Mouse (Mus musculus) forebrain, embryonic 11.5 days (tissue): ENCODE results near the gene Prlr. TPM values are rescaled to one million over a fixed set of nuclear protein-coding genes. Genes with fewer than 3 reads are reported as not detected.

ENCODE experiments used
- ATAC-seq: fragments of 200-750 bp; cut with Nextera tagmentation; replicated peaks from 2 replicates; pipeline ENCODE4 v1.8.0; 2017; ENCODE audit warnings: moderate TSS enrichment; ENCODE audit not compliant: low FRiP score
- DNase-seq: peaks from one replicate; pipeline ENCODE4 v3.0.0-alpha.2; 2017; ENCODE audit warnings: low spot score
- H3K27ac ChIP-seq: fragments of 300-500 bp; sonication (generic); 2 replicates; pipeline ENCODE4 v1.5.1; 2014; ENCODE audit warnings: low read depth, low read length
- H3K27me3 ChIP-seq: fragments of 300-500 bp; sonication (generic); 2 replicates; pipeline ENCODE4 v1.6.1; 2014; ENCODE audit warnings: mild to moderate bottlenecking, low read length, mixed read lengths; ENCODE audit not compliant: control insufficient read depth, insufficient read depth
- H3K36me3 ChIP-seq: fragments of 300-500 bp; sonication (generic); 2 replicates; pipeline ENCODE4 v1.6.1; 2014; ENCODE audit warnings: mild to moderate bottlenecking, low read length, moderate library complexity, mixed read lengths; ENCODE audit not compliant: control insufficient read depth, insufficient read depth
- H3K4me1 ChIP-seq: fragments of 300-500 bp; sonication (generic); replicated peaks from 2 replicates; pipeline ENCODE4 v1.6.1; 2014; ENCODE audit warnings: low read length, mixed read lengths; ENCODE audit not compliant: control insufficient read depth, insufficient read depth
- H3K4me2 ChIP-seq: fragments of 300-500 bp; sonication (generic); 2 replicates; pipeline ENCODE4 v1.6.1; 2014; ENCODE audit warnings: low read depth, mild to moderate bottlenecking, low read length, moderate library complexity, mixed read lengths; ENCODE audit not compliant: severe bottlenecking
- H3K4me3 ChIP-seq: fragments of 300-500 bp; sonication (generic); 2 replicates; pipeline ENCODE4 v1.5.1; 2014; ENCODE audit warnings: low read depth, low read length
- H3K9ac ChIP-seq: fragments of 300-500 bp; sonication (generic); 2 replicates; pipeline ENCODE4 v1.6.1; 2014; ENCODE audit warnings: low read length
- H3K9me3 ChIP-seq: fragments of 300-500 bp; sonication (generic); 2 replicates; pipeline ENCODE4 v1.6.1; 2016; ENCODE audit warnings: low read length, mixed read lengths; ENCODE audit not compliant: control insufficient read depth
- WGBS: fragments of 180-500 bp; shearing (Covaris S2); extraction: QIAGEN DNeasy Blood & Tissue Kit; methylation state at CpG from one replicate; pipeline ENCODE4 v1.1.7; 2014; 5-methylcytosine and 5-hydroxymethylcytosine counted together
- polyA plus RNA-seq: library from polyadenylated mRNA; unstranded; fragments of >200 nt; fragmentation: Nextera tagmentation; extraction: Ambion mirVana; gene quantifications from 2 replicates; pipeline ENCODE4 v1.2.1, GENCODE M21; 2014

Prlr gene
- polyA plus RNA-seq, 1 experiment from 2014 or later: 0.24 TPM

- Histone ChIP-seq H3K27ac (no peak overlapping the region), H3K4me2 (no peak overlapping the region), H3K9ac (no peak overlapping the region), H3K36me3 (no peaks in the 10 kb centered on the region), H3K9me3 (no peaks in the 10 kb centered on the region), H3K27me3 (no peaks in the 10 kb centered on the region), H3K4me1 (no peaks in the 10 kb centered on the region), H3K4me3 (no peak overlapping the region)
- DNase-seq (no peak), ATAC-seq (no peak)
- WGBS: 58% methylated on average over 3 of the region's 3 CpGs
These were observed 90.2 kb downstream of the Prlr start for GRCm38 (mm10) chr15:10267251-10267650.

- Histone ChIP-seq H3K4me1 (no peaks in the 10 kb centered on the region), H3K36me3 (no peaks in the 10 kb centered on the region), H3K4me2 (no peak overlapping the region), H3K4me3 (no peak overlapping the region), H3K27me3 (no peaks in the 10 kb centered on the region), H3K9me3 (no peaks in the 10 kb centered on the region), H3K27ac (no peak overlapping the region), H3K9ac (no peak overlapping the region)
- no peak for ATAC-seq
- DNase-seq: no peak
These were observed 99.3 kb downstream of the Prlr start for GRCm38 (mm10) chr15:10276386-10276785.

- Histone ChIP-seq H3K9ac (no peak overlapping the region), H3K4me2 (no peak overlapping the region), H3K27ac (no peak overlapping the region), H3K4me1 (no peaks in the 10 kb centered on the region), H3K36me3 (no peaks in the 10 kb centered on the region), H3K27me3 (no peaks in the 10 kb centered on the region), H3K4me3 (no peak overlapping the region), H3K9me3 (no peaks in the 10 kb centered on the region)
- no peak for ATAC-seq
- DNase-seq: no peak
- WGBS: 81% methylated on average over 4 of the region's 4 CpGs
These were observed 100.4 kb downstream of the Prlr start for GRCm38 (mm10) chr15:10277461-10277860.

DNA sequence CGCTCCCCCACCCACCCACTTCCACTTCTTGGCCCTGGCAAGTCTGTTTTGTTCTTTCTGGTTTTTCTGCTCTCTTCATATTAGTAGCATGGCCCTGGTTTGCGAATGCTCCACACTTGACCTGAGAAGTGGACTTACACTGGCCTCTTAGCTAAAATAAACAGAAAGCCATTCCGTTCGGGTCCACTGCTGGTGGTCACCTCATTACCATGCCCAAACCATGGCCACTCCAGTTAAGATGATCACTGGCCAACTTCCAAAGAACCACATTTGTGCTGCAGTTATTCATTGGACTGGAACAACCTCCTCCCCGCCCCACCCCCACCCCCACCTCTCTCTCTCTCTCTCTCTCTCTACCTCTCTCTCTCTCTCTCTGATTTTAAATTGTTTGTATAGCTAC, 104.5 kb downstream of the Prlr start:
- Histone ChIP-seq H3K4me2 (no peak overlapping the region), H3K27ac (no peak overlapping the region), H3K9me3 (no peaks in the 10 kb centered on the region), H3K36me3 (no peaks in the 10 kb centered on the region), H3K4me1 (no peaks in the 10 kb centered on the region), H3K9ac (no peak overlapping the region), H3K4me3 (no peak overlapping the region), H3K27me3 (no peaks in the 10 kb centered on the region)
- ATAC-seq (no peak), DNase-seq (no peak)
- 93% methylated on average over 5 of the region's 5 CpGs for WGBS

DNA sequence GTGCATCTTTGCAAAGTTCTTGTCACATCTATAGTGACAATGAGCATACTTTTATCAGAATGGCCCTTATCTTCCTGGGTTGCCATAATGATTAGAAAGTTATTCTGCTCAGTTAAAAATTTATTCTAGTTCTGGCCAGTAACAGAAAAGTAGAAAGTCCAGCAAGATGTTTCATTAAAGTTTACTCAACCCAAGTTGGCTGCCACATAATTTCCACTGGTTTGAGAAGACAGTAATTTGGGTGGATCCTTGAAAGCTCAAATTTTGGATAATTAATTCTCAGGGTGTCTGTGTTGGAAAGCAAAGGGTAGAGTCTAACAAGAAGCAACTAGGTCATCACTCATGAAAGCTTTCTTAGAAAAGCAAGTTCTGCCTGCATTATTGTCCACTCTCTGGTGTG, 106.6 kb downstream of the Prlr start:
- H3K4me2 ChIP-seq: no peak overlapping the region
- H3K4me1 ChIP-seq: no peaks in the 10 kb centered on the region
- ATAC-seq (no peak), DNase-seq (no peak)
- no peak overlapping the region for H3K27ac ChIP-seq
- no peaks in the 10 kb centered on the region for H3K27me3 ChIP-seq
- H3K9ac ChIP-seq: no peak overlapping the region
- H3K36me3 ChIP-seq: no peaks in the 10 kb centered on the region
- H3K9me3 ChIP-seq: no peaks in the 10 kb centered on the region
- H3K4me3 ChIP-seq: no peak overlapping the region

DNA sequence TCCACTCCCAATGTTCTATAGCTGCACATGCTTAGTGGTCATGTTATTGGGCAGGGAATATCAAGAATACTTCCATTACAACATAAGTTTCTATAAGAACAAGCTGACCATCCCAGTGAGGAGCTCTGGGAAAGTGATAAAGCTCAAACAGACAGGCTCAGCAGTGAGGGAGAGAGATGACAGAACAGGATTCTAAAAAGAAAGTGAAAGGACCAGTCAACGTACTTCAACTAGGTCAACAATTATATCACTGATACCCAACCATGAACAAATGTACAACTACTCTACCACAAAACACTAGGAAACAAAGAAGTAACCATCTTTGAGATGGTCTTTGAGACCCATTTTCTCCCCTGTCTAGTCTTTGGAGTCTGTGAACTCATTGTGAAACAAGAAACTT, 119.5 kb downstream of the Prlr start:
- DNase-seq (no peak), ATAC-seq (no peak)
- Histone ChIP-seq H3K36me3 (no peaks in the 10 kb centered on the region), H3K4me2 (no peak overlapping the region), H3K4me3 (no peak overlapping the region), H3K9ac (no peak overlapping the region), H3K27ac (no peak overlapping the region), H3K4me1 (no peaks in the 10 kb centered on the region), H3K27me3 (no peaks in the 10 kb centered on the region), H3K9me3 (no peaks in the 10 kb centered on the region)
- 87% methylated on average over 1 of the region's 1 CpGs for WGBS

- 92% methylated on average over 1 of the region's 1 CpGs for WGBS
These were observed 121.0 kb downstream of the Prlr start for GRCm38 (mm10) chr15:10298058-10298457.

DNA sequence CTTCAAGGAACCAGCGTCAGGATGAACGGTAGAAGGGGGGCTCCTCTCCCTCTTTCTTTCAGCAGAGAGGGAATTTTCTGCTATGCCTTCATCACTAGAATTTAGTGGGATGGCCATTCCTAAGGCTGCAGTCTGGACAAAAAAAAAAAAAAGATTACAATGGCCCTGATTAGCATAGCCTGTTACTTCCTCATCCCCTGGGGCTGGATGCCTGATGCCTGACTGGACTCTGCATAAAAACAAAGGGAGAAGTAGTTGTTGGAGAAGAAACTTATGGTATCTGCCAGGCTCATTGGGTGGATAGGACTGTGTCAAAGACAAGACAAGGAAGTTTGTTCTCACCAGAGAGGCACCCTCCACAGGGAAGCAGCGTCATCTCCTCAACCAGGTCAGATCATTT, 122.4 kb downstream of the Prlr start:
- H3K4me1 ChIP-seq: no peaks in the 10 kb centered on the region
- ATAC-seq (no peak), DNase-seq (no peak)
- H3K4me3 ChIP-seq: no peak overlapping the region
- no peaks in the 10 kb centered on the region for H3K9me3 ChIP-seq
- no peaks in the 10 kb centered on the region for H3K36me3 ChIP-seq
- no peak overlapping the region for H3K27ac ChIP-seq
- 82% methylated on average over 3 of the region's 3 CpGs for WGBS
- no peak overlapping the region for H3K9ac ChIP-seq
- no peak overlapping the region for H3K4me2 ChIP-seq
- no peaks in the 10 kb centered on the region for H3K27me3 ChIP-seq

More at GRCm38 (mm10) chr15:10298058-10298457, 121.0 kb downstream of the Prlr start:
- Histone ChIP-seq H3K4me2 (no peak overlapping the region), H3K36me3 (no peaks in the 10 kb centered on the region), H3K9me3 (no peaks in the 10 kb centered on the region), H3K27ac (no peak overlapping the region), H3K4me3 (no peak overlapping the region), H3K9ac (no peak overlapping the region), H3K27me3 (no peaks in the 10 kb centered on the region), H3K4me1 (no peaks in the 10 kb centered on the region)
- no peak for ATAC-seq
- DNase-seq: no peak

DNA sequence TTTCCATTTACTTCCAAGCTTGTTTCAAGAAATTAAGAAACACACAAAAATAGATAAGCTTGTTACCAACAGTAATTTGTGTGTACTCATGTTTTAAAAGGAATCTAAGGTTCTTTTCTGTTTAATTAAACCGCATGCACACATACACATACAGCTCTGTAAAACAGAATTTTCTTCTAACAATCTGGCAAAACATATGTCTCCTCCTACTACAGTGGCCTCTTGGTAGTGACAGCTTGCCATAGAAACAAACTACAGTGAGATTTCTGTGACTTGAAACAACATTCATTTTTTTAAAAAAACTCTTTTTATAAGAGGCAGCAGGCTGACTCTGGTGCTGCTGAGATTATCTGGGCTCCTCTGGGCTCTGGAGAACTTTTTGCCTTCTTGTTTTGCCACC, 129.4 kb downstream of the Prlr start:
- H3K4me3 ChIP-seq: no peak overlapping the region
- 95% methylated on average over 1 of the region's 1 CpGs for WGBS
- ATAC-seq: no peak

More for the DNA sequence above, 129.4 kb downstream of the Prlr start:
- no peaks in the 10 kb centered on the region for H3K9me3 ChIP-seq
- no peak overlapping the region for H3K9ac ChIP-seq
- no peaks in the 10 kb centered on the region for H3K36me3 ChIP-seq
- no peak for DNase-seq
- no peaks in the 10 kb centered on the region for H3K4me1 ChIP-seq
- H3K27ac ChIP-seq: no peak overlapping the region
- no peak overlapping the region for H3K4me2 ChIP-seq
- no peaks in the 10 kb centered on the region for H3K27me3 ChIP-seq
